ENCODE assay signal across 8 mouse cellular contexts in genomic region chr11:119033874-119034558, GRCm38 (mm10). TPM values are rescaled to one million over a fixed set of nuclear protein-coding genes. Genes with fewer than 3 reads are reported as not detected.
DNase-seq lines count a peak whose midpoint lies in the region; ATAC-seq lines count a peak whose summit lies in the region.

No protein-coding gene starts in this region.

- peaks cover 40% of the 10 kb centered on the region for H3K4me1 ChIP-seq in heart, embryonic 10.5 days
- H3K4me1 ChIP-seq in neural tube, embryonic 13.5 days (replicated peaks): peaks cover 53% of the 10 kb centered on the region

- no peaks in the 10 kb centered on the region for H3K9me3 ChIP-seq in heart, embryonic 10.5 days
- no peaks in the 10 kb centered on the region for H3K9me3 ChIP-seq in neural tube, embryonic 13.5 days

- H3K4me2 ChIP-seq in neural tube, embryonic 13.5 days: peak overlapping the region; percentile 47

- peak overlapping the region; percentile 47 for H3K4me3 ChIP-seq in heart, embryonic 10.5 days
- H3K4me3 ChIP-seq in neural tube, embryonic 13.5 days: peak overlapping the region; percentile 25

- 0 out of 2 replicates have a peak overlapping the region, but pooled peaks have one; percentile 28 for H3K9ac ChIP-seq in neural tube, embryonic 13.5 days

- peaks cover 28% of the 10 kb centered on the region for H3K36me3 ChIP-seq in heart, embryonic 10.5 days
- H3K36me3 ChIP-seq in neural tube, embryonic 13.5 days: peaks cover 32% of the 10 kb centered on the region

- peaks cover 61% of the 10 kb centered on the region for H3K27me3 ChIP-seq in heart, embryonic 10.5 days (ENCODE audit: insufficient read depth, poor library complexity, severe bottlenecking)
- peaks cover 61% of the 10 kb centered on the region for H3K27me3 ChIP-seq in neural tube, embryonic 13.5 days

- DNase-seq in CD4-positive helper T cell, adult 2 months (ENCODE audit: low read depth, low spot score): peak; percentile 84
- DNase-seq in adrenal gland, adult (ENCODE audit: inconsistent age in 2 of 2, low spot score in 1 of 2): peak; percentile 84 to 95
- DNase-seq in embryo, embryonic 9.5 days (ENCODE audit: extremely low spot score): peak; percentile 84
- DNase-seq in heart, embryonic 10.5 days (ENCODE audit: low spot score): no peak
- peak; percentile 88 for DNase-seq in kidney, adult 9 months
- DNase-seq in lung, adult 18-20 months: peak; percentile 79 to 86
- DNase-seq in thymus, postnatal 14 days: peak; percentile 91

- H3K27ac ChIP-seq in heart, embryonic 10.5 days: no peak overlapping the region
- no peak overlapping the region for H3K27ac ChIP-seq in neural tube, embryonic 13.5 days (replicated peaks)

- WGBS in heart, embryonic 10.5 days: 1% methylated on average over 26 of the region's 26 CpGs
- 1% methylated on average over 26 of the region's 26 CpGs for WGBS in neural tube, embryonic 13.5 days

- peak; percentile 55; the same call in 1 of the 2 replicates for ATAC-seq in neural tube, embryonic 13.5 days (ENCODE audit: low read depth)

RNA-seq across cellular contexts. Expression of gene Cbx8, which starts 6.8 kb away (rescaled TPM):
- 9.1 and 9.7 TPM in 2 replicates for polyA plus RNA-seq in heart, embryonic 10.5 days (2016; fragmentation: Nextera tagmentation; extraction: Ambion mirVana)
- 7.0 and 8.5 TPM in 2 replicates for polyA plus RNA-seq in neural tube, embryonic 13.5 days (2015; fragmentation: Nextera tagmentation; extraction: Ambion mirVana)

RNA-seq across cellular contexts. Expression of gene Cbx2, which starts 11.3 kb away (rescaled TPM):
- polyA plus RNA-seq in heart, embryonic 10.5 days (2016; fragmentation: Nextera tagmentation; extraction: Ambion mirVana): 37.4 and 56.0 TPM in 2 replicates
- polyA plus RNA-seq in neural tube, embryonic 13.5 days (2015; fragmentation: Nextera tagmentation; extraction: Ambion mirVana): 17.4 and 21.4 TPM in 2 replicates

RNA-seq across cellular contexts. Expression of gene Enpp7, which starts 46.0 kb away (rescaled TPM):
- not detected in 2 replicates for polyA plus RNA-seq in heart, embryonic 10.5 days (2016; fragmentation: Nextera tagmentation; extraction: Ambion mirVana)
- polyA plus RNA-seq in neural tube, embryonic 13.5 days (2015; fragmentation: Nextera tagmentation; extraction: Ambion mirVana): not detected in 2 replicates

RNA-seq across cellular contexts. Expression of gene Cbx4, which starts 52.0 kb away (rescaled TPM):
- 8.9 and 9.0 TPM in 2 replicates for polyA plus RNA-seq in heart, embryonic 10.5 days (2016; fragmentation: Nextera tagmentation; extraction: Ambion mirVana)
- 14.8 and 16.5 TPM in 2 replicates for polyA plus RNA-seq in neural tube, embryonic 13.5 days (2015; fragmentation: Nextera tagmentation; extraction: Ambion mirVana)
